Mouse (Mus musculus): ENCODE results near the gene Retnlg.

GRCm38 (mm10) chr16:48911184-48911583 is 38.8 kb downstream of the Retnlg start:
- TF ChIP-seq CTCF (IDR thresholded peaks at IDR 0.05) (no peak), EP300 (IDR thresholded peaks at IDR 0.05) (no peak)
